Mouse (Mus musculus) CH12.LX (cell line): ENCODE measurements around the gene C2.

Experiments used
- BHLHE40 ChIP-seq: IDR thresholded peaks from 2 replicates; pipeline ENCODE4 v1.6.1; 2011; ENCODE audit warnings: mild to moderate bottlenecking, low read depth, low read length, improper control_type of control experiment
- CTCF ChIP-seq, 2 experiments: IDR thresholded peaks in 1 of 2; conservative IDR thresholded peaks in 1 of 2; 2 replicates each; pipeline ENCODE4 v1.5.1; 2011 to 2012; ENCODE audit warnings: low read depth in 2 of 2, low read length in 2 of 2, improper control_type of control experiment in 1 of 2, inconsistent platforms in 1 of 2, mild to moderate bottlenecking in 1 of 2, moderate library complexity in 1 of 2
- E2F4 ChIP-seq: IDR thresholded peaks from 2 replicates; pipeline ENCODE4 v1.6.1; 2011; ENCODE audit warnings: low read depth, low read length, improper control_type of control experiment; ENCODE audit not compliant: insufficient replicate concordance
- EP300 ChIP-seq: IDR thresholded peaks from 2 replicates; pipeline ENCODE4 v1.6.1; 2011; ENCODE audit warnings: low read length, improper control_type of control experiment
- KAT2A ChIP-seq: IDR thresholded peaks from 2 replicates; pipeline ENCODE4 v1.6.1; 2012; ENCODE audit warnings: low read length, improper control_type of control experiment, inconsistent platforms; ENCODE audit not compliant: insufficient replicate concordance
- TBP ChIP-seq: conservative IDR thresholded peaks from 2 replicates; pipeline ENCODE4 v1.6.1; 2011; ENCODE audit warnings: low read depth, low read length, improper control_type of control experiment
- TCF12 ChIP-seq: IDR thresholded peaks from 2 replicates; pipeline ENCODE4 v1.6.1; 2014; ENCODE audit warnings: low read depth, mild to moderate bottlenecking, inconsistent platforms, low read length, improper control_type of control experiment

GRCm38 (mm10) chr17:34910982-34911381 is 12.9 kb upstream of the C2 start:
- no peak for TF ChIP-seq CTCF (conservative IDR thresholded peaks at IDR 0.05 in 1 of 2, IDR thresholded peaks at IDR 0.05 in 1 of 2; ENCODE audit: low read depth in 2 of 2, low read length in 2 of 2)
- no peak for TF ChIP-seq EP300
- TF ChIP-seq TBP: no peak
- no peak for TF ChIP-seq TCF12
- no peak for TF ChIP-seq E2F4
- TF ChIP-seq KAT2A: no peak
- no peak for TF ChIP-seq BHLHE40
